Mouse (Mus musculus): ENCODE data around the gene Pnkd.

- TF ChIP-seq POLR2A (IDR thresholded peaks at IDR 0.05; ENCODE audit: borderline replicate concordance, control insufficient read depth, low read depth, low read length) (no peak), CTCF (IDR thresholded peaks at IDR 0.05; ENCODE audit: control insufficient read depth, insufficient read depth, low read length) (no peak)
Measured at GRCm38 (mm10) chr1:74395290-74395689, 110.6 kb downstream of the Pnkd start.
